Mouse (Mus musculus) midbrain, embryonic 14.5 days (tissue): Measurements from ENCODE around the gene 1500009C09Rik. TPM values are rescaled to one million over a fixed set of nuclear protein-coding genes. Genes with fewer than 3 reads are reported as not detected.

Experiments used
- ATAC-seq: fragments of 200-750 bp; cut with Nextera tagmentation; 2 replicates; pipeline ENCODE4 v1.8.0; 2017; ENCODE audit warnings: moderate number of reproducible peaks, moderate library complexity; ENCODE audit not compliant: low FRiP score, low TSS enrichment
- DNase-seq: peaks from one replicate; pipeline ENCODE4 v3.0.0-alpha.2; 2015
- H3K27ac ChIP-seq: fragments of 300-500 bp; sonication (generic); replicated peaks from 2 replicates; pipeline ENCODE4 v1.5.1; 2014; ENCODE audit warnings: mild to moderate bottlenecking, low read depth, low read length, moderate library complexity
- H3K27me3 ChIP-seq: fragments of 300-500 bp; sonication (generic); 2 replicates; pipeline ENCODE4 v1.6.1; 2014; ENCODE audit warnings: low read length, control low read depth, mixed read lengths; ENCODE audit not compliant: control insufficient read depth, insufficient read depth
- H3K36me3 ChIP-seq: fragments of 300-500 bp; sonication (generic); 2 replicates; pipeline ENCODE4 v1.6.1; 2014; ENCODE audit warnings: low read length, control low read depth; ENCODE audit not compliant: control insufficient read depth, insufficient read depth
- H3K4me1 ChIP-seq: fragments of 300-500 bp; sonication (generic); 2 replicates; pipeline ENCODE4 v1.6.1; 2014; ENCODE audit warnings: mild to moderate bottlenecking, antibody characterized with exemption, low read length, control low read depth; ENCODE audit not compliant: control insufficient read depth, insufficient read depth
- H3K4me2 ChIP-seq: fragments of 300-500 bp; sonication (generic); 2 replicates; pipeline ENCODE4 v1.6.1; 2014; ENCODE audit warnings: mild to moderate bottlenecking, low read length, moderate library complexity
- H3K4me3 ChIP-seq: fragments of 300-500 bp; sonication (generic); replicated peaks from 2 replicates; pipeline ENCODE4 v1.5.1; 2014; ENCODE audit warnings: low read depth, low read length
- H3K9ac ChIP-seq: fragments of 300-500 bp; sonication (generic); replicated peaks from 2 replicates; pipeline ENCODE4 v1.6.1; 2014; ENCODE audit warnings: mild to moderate bottlenecking, low read length, moderate library complexity
- H3K9me3 ChIP-seq: fragments of 300-500 bp; sonication (generic); 2 replicates; pipeline ENCODE4 v1.6.1; 2016; ENCODE audit warnings: low read length, control low read depth, mixed read lengths; ENCODE audit not compliant: control insufficient read depth
- WGBS: fragments of 180-500 bp; shearing (Covaris S2); extraction: QIAGEN DNeasy Blood & Tissue Kit; methylation state at CpG from one replicate; pipeline ENCODE4 v1.1.7; 2014; 5-methylcytosine and 5-hydroxymethylcytosine counted together
- polyA plus RNA-seq: library from polyadenylated mRNA; unstranded; fragments of >200 nt; fragmentation: Nextera tagmentation; extraction: Ambion mirVana; gene quantifications from 2 replicates; pipeline ENCODE4 v1.2.1, GENCODE M21; 2014

1500009C09Rik gene
- polyA plus RNA-seq, 1 experiment from 2014 or later, result 12.2 TPM

- DNase-seq, result no peak
- no peak for ATAC-seq
- Histone ChIP-seq H3K36me3 (no peaks in the 10 kb centered on the region), H3K4me2 (peak overlapping the region; percentile 63), H3K4me1 (peaks cover 10% of the 10 kb centered on the region; the same call in 1 of the 2 replicates), H3K4me3 (no peak overlapping the region), H3K27ac (no peak overlapping the region), H3K9me3 (no peaks in the 10 kb centered on the region), H3K9ac (no peak overlapping the region), H3K27me3 (peaks cover 3% of the 10 kb centered on the region; the same call in 1 of the 2 replicates)
- 36% methylated on average over 7 of the region's 7 CpGs for WGBS
Observed at GRCm38 (mm10) chr15:82224602-82225215, 27.5 kb upstream of the 1500009C09Rik start.

- DNase-seq, result no peak
- no peak overlapping the region for H3K4me3 ChIP-seq
Observed at GRCm38 (mm10) chr15:82225769-82226168, 26.4 kb upstream of the 1500009C09Rik start.

GRCm38 (mm10) chr15:82229542-82230045 is 22.6 kb upstream of the 1500009C09Rik start:
- H3K27me3 ChIP-seq, result no peaks in the 10 kb centered on the region
- no peaks in the 10 kb centered on the region for H3K4me1 ChIP-seq
- no peak overlapping the region for H3K4me2 ChIP-seq
- no peak overlapping the region; the same call in 1 of the 2 replicates for H3K9ac ChIP-seq
- ATAC-seq, result no peak
- H3K9me3 ChIP-seq, result no peaks in the 10 kb centered on the region
- no peak overlapping the region for H3K4me3 ChIP-seq
- no peak for DNase-seq
- no peaks in the 10 kb centered on the region for H3K36me3 ChIP-seq
- WGBS, result 40% methylated on average over 11 of the region's 11 CpGs
- no peak overlapping the region for H3K27ac ChIP-seq

More at GRCm38 (mm10) chr15:82225769-82226168, 26.4 kb upstream of the 1500009C09Rik start:
- Histone ChIP-seq H3K36me3 (no peaks in the 10 kb centered on the region), H3K9ac (no peak overlapping the region), H3K9me3 (no peaks in the 10 kb centered on the region), H3K4me2 (no peak overlapping the region), H3K4me1 (peaks cover 10% of the 10 kb centered on the region; the same call in 1 of the 2 replicates), H3K27ac (no peak overlapping the region), H3K27me3 (peaks cover 3% of the 10 kb centered on the region; the same call in 1 of the 2 replicates)
- no peak for ATAC-seq
- 92% methylated on average over 5 of the region's 5 CpGs for WGBS

- no peaks in the 10 kb centered on the region for H3K27me3 ChIP-seq
- no peaks in the 10 kb centered on the region for H3K9me3 ChIP-seq
- no peak for DNase-seq
- 74% methylated on average over 6 of the region's 6 CpGs for WGBS
- no peaks in the 10 kb centered on the region for H3K36me3 ChIP-seq
- H3K9ac ChIP-seq, result no peak overlapping the region
- ATAC-seq, result no peak
- H3K4me3 ChIP-seq, result no peak overlapping the region
- no peak overlapping the region for H3K27ac ChIP-seq
- no peaks in the 10 kb centered on the region for H3K4me1 ChIP-seq
- no peak overlapping the region for H3K4me2 ChIP-seq
Observed at GRCm38 (mm10) chr15:82230098-82230611, 22.0 kb upstream of the 1500009C09Rik start.

- 81% methylated on average over 4 of the region's 4 CpGs for WGBS
Observed at GRCm38 (mm10) chr15:82231100-82231499, 21.1 kb upstream of the 1500009C09Rik start.

GRCm38 (mm10) chr15:82231591-82232378 is 20.4 kb upstream of the 1500009C09Rik start:
- no peak overlapping the region for H3K9ac ChIP-seq
- WGBS, result 63% methylated on average over 11 of the region's 11 CpGs
- no peak for DNase-seq
- no peak overlapping the region for H3K27ac ChIP-seq
- no peak overlapping the region for H3K4me3 ChIP-seq
- H3K27me3 ChIP-seq, result no peaks in the 10 kb centered on the region
- no peak for ATAC-seq
- H3K4me2 ChIP-seq, result no peak overlapping the region
- no peaks in the 10 kb centered on the region for H3K4me1 ChIP-seq
- H3K9me3 ChIP-seq, result no peaks in the 10 kb centered on the region
- no peaks in the 10 kb centered on the region for H3K36me3 ChIP-seq

More at GRCm38 (mm10) chr15:82231100-82231499, 21.1 kb upstream of the 1500009C09Rik start:
- Histone ChIP-seq H3K4me2 (no peak overlapping the region), H3K4me3 (no peak overlapping the region), H3K4me1 (no peaks in the 10 kb centered on the region), H3K9me3 (no peaks in the 10 kb centered on the region), H3K9ac (no peak overlapping the region), H3K27me3 (no peaks in the 10 kb centered on the region), H3K27ac (no peak overlapping the region), H3K36me3 (no peaks in the 10 kb centered on the region)
- DNase-seq, result no peak
- ATAC-seq, result no peak

- no peak overlapping the region for H3K27ac ChIP-seq
- H3K4me2 ChIP-seq, result no peak overlapping the region
- DNase-seq, result no peak
- H3K36me3 ChIP-seq, result no peaks in the 10 kb centered on the region
- WGBS, result 68% methylated on average over 4 of the region's 4 CpGs
- H3K4me1 ChIP-seq, result no peaks in the 10 kb centered on the region
- ATAC-seq, result no peak
- H3K9me3 ChIP-seq, result no peaks in the 10 kb centered on the region
- H3K27me3 ChIP-seq, result no peaks in the 10 kb centered on the region
- H3K4me3 ChIP-seq, result no peak overlapping the region
- no peak overlapping the region for H3K9ac ChIP-seq
Observed at GRCm38 (mm10) chr15:82232651-82233050, 19.5 kb upstream of the 1500009C09Rik start.

- Histone ChIP-seq H3K9me3 (no peaks in the 10 kb centered on the region), H3K4me2 (no peak overlapping the region), H3K4me3 (no peak overlapping the region), H3K9ac (no peak overlapping the region), H3K27me3 (no peaks in the 10 kb centered on the region), H3K4me1 (no peaks in the 10 kb centered on the region), H3K36me3 (no peaks in the 10 kb centered on the region), H3K27ac (no peak overlapping the region)
- ATAC-seq, result no peak
- no peak for DNase-seq
- 75% methylated on average over 10 of the region's 10 CpGs for WGBS
Observed at GRCm38 (mm10) chr15:82235661-82236060, 16.5 kb upstream of the 1500009C09Rik start.
